Mouse (Mus musculus) heart, embryonic 13.5 days (tissue): ENCODE measurements around the gene Bloc1s4. TPM values are rescaled to one million over a fixed set of nuclear protein-coding genes. Genes with fewer than 3 reads are reported as not detected.
A peak's percentile ranks its signal among the peaks of the same experiment; 100 is the strongest.

Source experiments
- ATAC-seq: fragments of 200-750 bp; cut with Nextera tagmentation; 2 replicates; pipeline ENCODE4 v1.8.0; 2017; ENCODE audit warnings: moderate TSS enrichment; ENCODE audit not compliant: insufficient number of reproducible peaks, low FRiP score, low TSS enrichment; ENCODE audit errors: extremely low read depth
- H3K27ac ChIP-seq: fragments of 300-500 bp; sonication (generic); replicated peaks from 2 replicates; pipeline ENCODE4 v1.5.1; 2015; ENCODE audit warnings: moderate library complexity, mild to moderate bottlenecking, inconsistent platforms
- H3K27me3 ChIP-seq: fragments of 300-500 bp; sonication (generic); replicated peaks from 2 replicates; pipeline ENCODE4 v1.6.1; 2015; ENCODE audit warnings: mild to moderate bottlenecking, inconsistent platforms
- H3K36me3 ChIP-seq: fragments of 300-500 bp; sonication (generic); 2 replicates; pipeline ENCODE4 v1.6.1; 2015; ENCODE audit warnings: mild to moderate bottlenecking, inconsistent platforms
- H3K4me1 ChIP-seq: fragments of 300-500 bp; sonication (generic); 2 replicates; pipeline ENCODE4 v1.6.1; 2015; ENCODE audit warnings: inconsistent platforms
- H3K4me2 ChIP-seq: fragments of 300-500 bp; sonication (generic); 2 replicates; pipeline ENCODE4 v1.6.1; 2015; ENCODE audit warnings: inconsistent platforms, mild to moderate bottlenecking, moderate library complexity
- H3K4me3 ChIP-seq: fragments of 300-500 bp; sonication (generic); 2 replicates; pipeline ENCODE4 v1.5.1; 2015; ENCODE audit warnings: moderate library complexity, mild to moderate bottlenecking, inconsistent platforms
- H3K9ac ChIP-seq: fragments of 300-500 bp; sonication (generic); 2 replicates; pipeline ENCODE4 v1.6.1; 2015; ENCODE audit warnings: inconsistent platforms, mild to moderate bottlenecking, moderate library complexity
- H3K9me3 ChIP-seq: fragments of 300-500 bp; sonication (generic); 2 replicates; pipeline ENCODE4 v1.6.1; 2016; ENCODE audit warnings: inconsistent platforms
- WGBS: fragments of 180-500 bp; shearing (Covaris S2); methylation state at CpG from one replicate; pipeline ENCODE4 v1.1.7; 2015; ENCODE audit warnings: mixed read lengths; 5-methylcytosine and 5-hydroxymethylcytosine counted together
- polyA plus RNA-seq: library from polyadenylated mRNA; unstranded; fragments of >200 nt; fragmentation: Nextera tagmentation; extraction: Ambion mirVana; gene quantifications from 2 replicates; pipeline ENCODE4 v1.2.1, GENCODE M21; 2015

Bloc1s4 gene
- polyA plus RNA-seq, 1 experiment from 2014 or later: 17.1 TPM

- H3K9ac ChIP-seq: no peak overlapping the region
- 79% methylated on average over 5 of the region's 5 CpGs for WGBS
- H3K4me1 ChIP-seq: peaks cover 14% of the 10 kb centered on the region
- no peak overlapping the region for H3K4me3 ChIP-seq
- no peak overlapping the region for H3K27ac ChIP-seq
- no peaks in the 10 kb centered on the region for H3K9me3 ChIP-seq
- no peak for ATAC-seq
- H3K27me3 ChIP-seq: peaks cover 4% of the 10 kb centered on the region; the same call in 1 of the 2 replicates
- H3K4me2 ChIP-seq: no peak overlapping the region
- no peaks in the 10 kb centered on the region for H3K36me3 ChIP-seq
Measured at GRCm38 (mm10) chr5:36772586-36772985, 24.1 kb upstream of the Bloc1s4 start.

DNA sequence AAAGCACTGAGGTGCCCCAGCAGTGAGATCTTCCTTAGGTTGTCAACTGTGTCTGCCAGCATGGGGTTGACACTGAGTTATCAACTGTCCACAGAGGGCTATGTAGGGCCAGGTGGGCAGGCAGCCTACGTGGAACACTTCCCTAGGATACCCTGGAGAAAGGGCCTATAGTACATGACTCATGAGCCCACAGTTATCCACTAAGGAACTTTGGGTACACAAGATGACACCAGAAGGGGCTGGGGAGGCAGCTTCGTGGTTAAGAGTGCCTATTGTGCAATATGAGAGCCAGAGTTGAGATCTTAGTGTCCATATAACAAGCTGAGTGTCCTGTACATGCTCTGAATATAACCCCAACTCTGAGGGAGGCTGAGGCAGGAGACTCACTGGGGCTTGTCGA is 21.2 kb upstream of the Bloc1s4 start:
- Histone ChIP-seq H3K4me3 (no peak overlapping the region), H3K27ac (no peak overlapping the region), H3K9me3 (no peaks in the 10 kb centered on the region), H3K9ac (no peak overlapping the region), H3K4me1 (no peaks in the 10 kb centered on the region), H3K36me3 (no peaks in the 10 kb centered on the region), H3K4me2 (no peak overlapping the region), H3K27me3 (peaks cover 4% of the 10 kb centered on the region; the same call in 1 of the 2 replicates)
- ATAC-seq: no peak
- WGBS: 56% methylated on average over 3 of the region's 3 CpGs

GRCm38 (mm10) chr5:36766958-36767703 is 18.7 kb upstream of the Bloc1s4 start:
- ATAC-seq: no peak
- 0 out of 2 replicates have a peak, but pooled peaks cover 5% of the 10 kb centered on the region for H3K4me1 ChIP-seq
- H3K4me2 ChIP-seq: no peak overlapping the region
- 30% methylated on average over 10 of the region's 10 CpGs for WGBS
- no peak overlapping the region for H3K9ac ChIP-seq
- H3K36me3 ChIP-seq: no peaks in the 10 kb centered on the region
- H3K9me3 ChIP-seq: no peaks in the 10 kb centered on the region
- H3K27me3 ChIP-seq: peaks cover 4% of the 10 kb centered on the region; the same call in 1 of the 2 replicates
- no peak overlapping the region for H3K4me3 ChIP-seq
- H3K27ac ChIP-seq: no peak overlapping the region

- ATAC-seq: no peak
- no peak overlapping the region for H3K4me2 ChIP-seq
- 0 out of 2 replicates have a peak, but pooled peaks cover 5% of the 10 kb centered on the region for H3K4me1 ChIP-seq
- H3K36me3 ChIP-seq: no peaks in the 10 kb centered on the region
- no peak overlapping the region for H3K27ac ChIP-seq
- 62% methylated on average over 4 of the region's 4 CpGs for WGBS
- no peak overlapping the region for H3K9ac ChIP-seq
- H3K4me3 ChIP-seq: no peak overlapping the region
- peaks cover 4% of the 10 kb centered on the region for H3K27me3 ChIP-seq
- no peaks in the 10 kb centered on the region for H3K9me3 ChIP-seq
Measured at GRCm38 (mm10) chr5:36759848-36760247, 11.4 kb upstream of the Bloc1s4 start.

GRCm38 (mm10) chr5:36757033-36757432 is 8.6 kb upstream of the Bloc1s4 start:
- WGBS: 72% methylated on average over 5 of the region's 5 CpGs
- Histone ChIP-seq H3K27ac (no peak overlapping the region), H3K36me3 (no peaks in the 10 kb centered on the region), H3K9ac (no peak overlapping the region), H3K4me2 (no peak overlapping the region), H3K4me1 (no peaks in the 10 kb centered on the region), H3K27me3 (peaks cover 19% of the 10 kb centered on the region), H3K9me3 (no peaks in the 10 kb centered on the region), H3K4me3 (no peak overlapping the region)
- no peak for ATAC-seq

DNA sequence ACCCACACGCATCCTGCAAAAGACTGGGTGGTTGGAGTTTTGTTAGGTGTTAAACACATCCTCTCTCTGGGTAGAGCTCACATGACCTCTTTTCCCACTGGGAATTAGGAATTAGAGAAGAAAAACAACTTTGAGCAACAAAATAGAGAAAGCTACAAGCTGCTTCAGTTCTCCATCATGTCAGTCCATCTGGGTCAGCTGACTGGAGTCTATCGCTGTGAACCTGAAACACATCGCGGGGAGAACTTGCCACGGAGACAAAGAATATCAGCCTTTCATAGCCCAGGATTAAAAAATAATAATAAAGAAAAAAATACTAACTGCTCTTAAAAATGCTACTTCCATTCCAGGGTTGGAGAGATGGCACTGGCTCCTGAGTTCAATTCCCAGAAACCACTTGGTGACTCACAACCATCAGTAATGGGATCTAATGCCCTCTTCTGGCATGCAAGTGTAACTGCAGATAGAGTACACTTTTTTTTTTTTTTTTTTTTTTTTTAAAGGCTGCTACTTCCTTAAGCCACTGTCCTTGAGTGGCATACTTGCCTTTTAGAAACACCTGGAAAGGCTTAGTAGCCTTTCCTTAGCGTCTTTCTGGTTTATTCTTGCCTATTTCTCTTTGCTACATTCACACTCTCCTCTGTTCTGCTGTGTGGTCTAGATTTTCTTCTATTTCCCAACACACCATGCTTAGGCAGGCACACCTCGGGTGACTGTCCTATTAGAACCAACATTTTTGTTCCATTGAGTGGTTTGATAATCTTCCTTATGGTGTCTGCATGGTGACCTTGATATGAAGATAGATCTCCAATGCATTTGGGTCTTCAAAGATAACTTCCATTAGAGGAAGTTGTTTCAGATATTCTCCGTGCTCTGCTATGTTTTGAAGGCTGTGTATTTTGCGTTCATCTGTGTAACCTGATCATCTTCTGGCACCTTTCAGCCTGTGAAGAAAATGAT is 1.9 kb upstream of the Bloc1s4 start:
- ATAC-seq: no peak
- H3K4me3 ChIP-seq: no peak overlapping the region
- peaks cover 7% of the 10 kb centered on the region; the same call in 1 of the 2 replicates for H3K36me3 ChIP-seq
- peaks cover 17% of the 10 kb centered on the region for H3K4me1 ChIP-seq
- peaks cover 20% of the 10 kb centered on the region; the same call in 1 of the 2 replicates for H3K27me3 ChIP-seq
- H3K4me2 ChIP-seq: no peak overlapping the region
- 72% methylated on average over 9 of the region's 9 CpGs for WGBS
- H3K27ac ChIP-seq: no peak overlapping the region
- H3K9me3 ChIP-seq: no peaks in the 10 kb centered on the region
- H3K9ac ChIP-seq: no peak overlapping the region

- H3K27ac ChIP-seq: no peak overlapping the region
- WGBS: 2% methylated on average over 76 of the region's 76 CpGs
Measured at GRCm38 (mm10) chr5:36747794-36748535, 485 bp downstream of the Bloc1s4 start.

GRCm38 (mm10) chr5:36747071-36747470 is 1.4 kb downstream of the Bloc1s4 start:
- Histone ChIP-seq H3K9me3 (no peaks in the 10 kb centered on the region), H3K9ac (peak overlapping the region; percentile 25), H3K36me3 (peaks cover 9% of the 10 kb centered on the region; the same call in 1 of the 2 replicates), H3K27ac (no peak overlapping the region), H3K4me3 (peak overlapping the region; percentile 92), H3K27me3 (peaks cover 5% of the 10 kb centered on the region; the same call in 1 of the 2 replicates), H3K4me1 (peaks cover 20% of the 10 kb centered on the region), H3K4me2 (peak overlapping the region; percentile 96)
- 80% methylated on average over 7 of the region's 7 CpGs for WGBS
- ATAC-seq: no peak

More at GRCm38 (mm10) chr5:36747794-36748535, 485 bp downstream of the Bloc1s4 start:
- Histone ChIP-seq H3K36me3 (peaks cover 9% of the 10 kb centered on the region; the same call in 1 of the 2 replicates), H3K9ac (peak overlapping the region; percentile 91), H3K4me2 (peak overlapping the region; percentile 96), H3K4me1 (peaks cover 17% of the 10 kb centered on the region), H3K4me3 (peak overlapping the region; percentile 92), H3K27me3 (peaks cover 9% of the 10 kb centered on the region; the same call in 1 of the 2 replicates), H3K9me3 (no peaks in the 10 kb centered on the region)
- peak; percentile 69 for ATAC-seq

- Histone ChIP-seq H3K27ac (no peak overlapping the region), H3K4me3 (no peak overlapping the region), H3K9me3 (no peaks in the 10 kb centered on the region), H3K4me1 (peaks cover 38% of the 10 kb centered on the region), H3K27me3 (no peaks in the 10 kb centered on the region), H3K4me2 (peak overlapping the region; percentile 56), H3K36me3 (peaks cover 9% of the 10 kb centered on the region; the same call in 1 of the 2 replicates), H3K9ac (peak overlapping the region; percentile 65)
- WGBS: 37% methylated on average over 16 of the region's 16 CpGs
- no peak for ATAC-seq
Measured at GRCm38 (mm10) chr5:36742126-36742848, 6.2 kb downstream of the Bloc1s4 start.

DNA sequence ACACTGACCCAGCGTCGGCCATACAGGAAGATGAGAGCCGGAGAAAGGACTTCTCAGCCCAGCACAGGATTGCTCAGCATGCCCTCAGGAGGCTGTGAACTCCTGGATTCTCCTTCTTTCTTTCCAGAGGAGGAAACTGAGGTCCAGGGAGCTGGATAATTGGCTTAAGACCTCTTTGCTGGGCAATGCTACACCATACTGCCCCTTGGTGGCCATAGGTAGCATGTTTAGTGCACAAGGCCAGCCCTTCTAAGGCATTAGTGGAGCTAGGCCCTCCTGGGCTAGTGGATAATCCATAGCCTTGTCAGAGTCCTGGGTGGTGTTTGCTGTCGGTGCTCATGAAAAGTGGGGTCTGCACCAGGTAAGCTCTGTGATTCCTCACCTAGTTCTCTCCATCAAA is 8.6 kb downstream of the Bloc1s4 start:
- no peak for ATAC-seq
- H3K9me3 ChIP-seq: no peaks in the 10 kb centered on the region
- 59% methylated on average over 4 of the region's 4 CpGs for WGBS
- H3K9ac ChIP-seq: no peak overlapping the region
- H3K27ac ChIP-seq: no peak overlapping the region
- no peaks in the 10 kb centered on the region for H3K27me3 ChIP-seq
- no peaks in the 10 kb centered on the region for H3K36me3 ChIP-seq
- no peak overlapping the region for H3K4me2 ChIP-seq
- peaks cover 40% of the 10 kb centered on the region for H3K4me1 ChIP-seq
- H3K4me3 ChIP-seq: no peak overlapping the region
